Comparison of ENCODE assay signal across 8 mouse cellular contexts in the genomic region with DNA sequence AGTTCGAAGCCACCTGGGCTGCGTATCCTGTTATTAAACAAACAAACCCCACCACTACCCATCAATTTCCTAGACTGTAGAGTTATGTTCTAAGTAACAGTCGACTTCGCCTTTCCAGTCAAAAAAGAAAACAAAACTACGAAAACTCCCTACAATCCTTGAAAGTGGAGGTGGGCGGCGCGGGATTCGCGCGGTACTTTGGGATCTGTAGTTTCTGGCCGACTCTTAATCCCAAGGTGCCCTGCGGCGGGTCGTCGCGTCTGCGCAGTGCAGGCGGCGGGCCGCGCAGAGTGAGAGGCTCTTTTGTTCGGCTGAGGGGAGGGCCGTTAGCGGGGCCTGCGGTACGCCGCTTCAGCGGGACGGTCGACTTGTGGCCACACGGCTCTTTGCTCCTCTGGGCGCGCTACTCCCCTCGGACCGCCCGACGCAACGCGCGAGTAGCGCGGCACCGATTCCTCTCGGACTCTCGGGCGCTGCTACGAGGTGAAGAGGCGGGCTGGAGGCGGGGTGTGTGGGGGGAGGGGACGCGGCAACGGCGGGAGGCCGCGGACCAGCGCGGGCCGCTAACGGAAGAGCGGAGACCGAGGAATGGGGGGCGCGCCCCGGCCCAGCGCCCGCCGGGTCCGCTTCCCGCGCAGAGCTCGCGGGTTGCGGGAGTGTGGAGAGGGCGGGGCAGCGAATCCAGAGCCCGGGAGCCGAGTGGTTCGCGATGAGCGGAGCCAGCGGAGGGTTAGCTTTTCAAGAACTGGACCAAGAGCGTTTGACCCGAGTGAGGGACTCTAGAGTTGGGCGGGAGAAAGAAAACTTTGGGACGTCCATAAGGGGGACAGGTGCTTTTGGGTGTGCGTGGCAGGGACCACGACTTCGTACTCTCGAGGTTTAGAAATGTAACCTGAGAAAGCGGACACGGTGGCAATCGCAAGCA. TPM values are rescaled to one million over a fixed set of nuclear protein-coding genes. Genes with fewer than 3 reads are reported as not detected.
A peak's percentile ranks its signal among the peaks of the same experiment; 100 is the strongest.
DNase-seq lines count a peak whose midpoint lies in the region; ATAC-seq and TF ChIP-seq lines count a peak whose summit lies in the region.

Gene Cbx1 (plus strand): TSS at position 257 of the 925 bp plus-strand sequence.

- H3K27me3 ChIP-seq in MEL (ENCODE audit: control insufficient read depth in 1 of 2, insufficient read depth in 2 of 2, low read length in 2 of 2): no peaks in the 10 kb centered on the region
- no peaks in the 10 kb centered on the region for H3K27me3 ChIP-seq in cerebellum, adult 2 months (ENCODE audit: control insufficient read depth, insufficient read depth, low read length)
- no peaks in the 10 kb centered on the region for H3K27me3 ChIP-seq in lung, embryonic 16.5 days (ENCODE audit: control insufficient read depth, insufficient read depth, low read depth, low read length)

- TF ChIP-seq RAD21 in MEL (IDR thresholded peaks at IDR 0.05; ENCODE audit: low read depth, low read length): no peak

- peak; percentile 84 to 93 for ATAC-seq in hematopoietic stem cell, adult 5-6 weeks (replicated peaks in 1 of 2; ENCODE audit: insufficient read depth in 1 of 2, low FRiP score in 2 of 2, low TSS enrichment in 1 of 2, low read depth in 1 of 2, poor library complexity in 2 of 2, severe bottlenecking in 2 of 2)
- peak; percentile 99 for ATAC-seq in lung, embryonic 16.5 days (ENCODE audit: low read depth)

- peak within 1 kb of the TSS; percentile 79 for H3K27ac ChIP-seq in MEL (ENCODE audit: control insufficient read depth, low read depth, low read length)
- H3K27ac ChIP-seq in cerebellum, adult 2 months (ENCODE audit: insufficient read depth, low read length): peak within 1 kb of the TSS; percentile 65; the same call in 1 of the 2 replicates
- peak within 1 kb of the TSS; percentile 99 for H3K27ac ChIP-seq in lung, embryonic 16.5 days (ENCODE audit: low read length)

- H3K79me2 ChIP-seq in MEL (ENCODE audit: control insufficient read depth, insufficient read depth, low read length, poor library complexity): peaks cover 46% of the 10 kb centered on the region

- peaks cover 12 to 20% of the 10 kb centered on the region in 2 experiments; a peak in 3 of 4 replicates for H3K36me3 ChIP-seq in MEL (ENCODE audit: control insufficient read depth in 1 of 2, insufficient read depth in 2 of 2, low read length in 2 of 2)
- no peaks in the 10 kb centered on the region for H3K36me3 ChIP-seq in lung, embryonic 16.5 days (ENCODE audit: control insufficient read depth, insufficient read depth, low read length)

- DNase-seq in MEL (ENCODE audit: low read depth, low spot score): peak; percentile 96
- DNase-seq in cerebellum, adult 2 months: peak; percentile 89 to 90
- peak; percentile 92 for DNase-seq in forelimb bud, embryonic 11.5 days (ENCODE audit: low read depth, low spot score)
- peak; percentile 83 for DNase-seq in layer of hippocampus, adult 9-10 months (ENCODE audit: low spot score)
- DNase-seq in ovary, postnatal 10 days (ENCODE audit: low spot score): peak; percentile 80
- DNase-seq in thymus, postnatal 10 days (ENCODE audit: low spot score in 2 of 2): peak; percentile 85 to 86

- under 1% methylated on average over 91 of the region's 93 CpGs for WGBS in cerebellum, adult 2 months
- WGBS in lung, embryonic 16.5 days: under 1% methylated on average over 88 of the region's 93 CpGs

- no peak for TF ChIP-seq EP300 in MEL (IDR thresholded peaks at IDR 0.05; ENCODE audit: low read depth in 1 of 2, low read length in 2 of 2)

- H3K4me1 ChIP-seq in MEL (ENCODE audit: control insufficient read depth in 1 of 2, insufficient read depth in 2 of 2, low read length in 2 of 2): peaks cover 0 to 13% of the 10 kb centered on the region in 2 experiments
- peaks cover 2% of the 10 kb centered on the region; the same call in 1 of the 2 replicates for H3K4me1 ChIP-seq in cerebellum, adult 2 months (ENCODE audit: control insufficient read depth, insufficient read depth, low read length)
- H3K4me1 ChIP-seq in lung, embryonic 16.5 days (replicated peaks; ENCODE audit: control insufficient read depth, insufficient read depth, low read length): peaks cover 14% of the 10 kb centered on the region

- H3K4me2 ChIP-seq in lung, embryonic 16.5 days (ENCODE audit: low read depth, low read length): peak within 1 kb of the TSS; percentile 88

- TF ChIP-seq CTCF in MEL (IDR thresholded peaks at IDR 0.05 in 2 of 3, conservative IDR thresholded peaks at IDR 0.05 in 1 of 3; ENCODE audit: control insufficient read depth in 1 of 3, insufficient read depth in 1 of 3, low read depth in 2 of 3, low read length in 3 of 3, poor library complexity in 1 of 3, severe bottlenecking in 1 of 3): no peak
- no peak for TF ChIP-seq CTCF in cerebellum, adult 2 months (IDR thresholded peaks at IDR 0.05; ENCODE audit: borderline replicate concordance, insufficient read depth, low read depth, low read length)

- peak within 1 kb of the TSS; percentile 57 to 85 for H3K4me3 ChIP-seq in MEL (ENCODE audit: control insufficient read depth in 1 of 2, insufficient read depth in 1 of 2, low read depth in 2 of 2, low read length in 2 of 2)
- peak within 1 kb of the TSS; percentile 88 for H3K4me3 ChIP-seq in cerebellum, adult 2 months (replicated peaks; ENCODE audit: insufficient read depth, low read depth, low read length)
- peak within 1 kb of the TSS; percentile 90 for H3K4me3 ChIP-seq in lung, embryonic 16.5 days (ENCODE audit: low read length)

- H3K9ac ChIP-seq in MEL (ENCODE audit: control insufficient read depth, low read depth, low read length, poor library complexity, severe bottlenecking): peak within 1 kb of the TSS; percentile 89
- peak within 1 kb of the TSS; percentile 95 for H3K9ac ChIP-seq in lung, embryonic 16.5 days (ENCODE audit: low read length)

- peak; percentile 94 for TF ChIP-seq POLR2A in MEL (IDR thresholded peaks at IDR 0.05; ENCODE audit: control insufficient read depth in 1 of 2, insufficient read depth in 1 of 2, low read depth in 1 of 2, low read length in 2 of 2, poor library complexity in 1 of 2)
- peak; percentile 82 for TF ChIP-seq POLR2A in cerebellum, adult 2 months (IDR thresholded peaks at IDR 0.05; ENCODE audit: borderline replicate concordance, insufficient read depth, low read length)

- H3K9me3 ChIP-seq in MEL (replicated peaks; ENCODE audit: insufficient read depth, low read length): no peaks in the 10 kb centered on the region
- no peaks in the 10 kb centered on the region for H3K9me3 ChIP-seq in lung, embryonic 16.5 days (ENCODE audit: control insufficient read depth, low read length)

TF ChIP-seq in MEL, 35 proteins besides CTCF, POLR2A, EP300 and RAD21 (continues in another document):
- TF ChIP-seq SIN3A (IDR thresholded peaks at IDR 0.05; ENCODE audit: low read length) (peak; percentile 73), POLR2AphosphoS5 (IDR thresholded peaks at IDR 0.05; ENCODE audit: borderline replicate concordance, low read depth, low read length) (no peak), NELFE (IDR thresholded peaks at IDR 0.05; ENCODE audit: low read depth, low read length) (peak; percentile 98), CHD1 (IDR thresholded peaks at IDR 0.05; ENCODE audit: low read depth, low read length) (no peak), MEF2A (IDR thresholded peaks at IDR 0.05; ENCODE audit: extremely low read depth, insufficient replicate concordance, low read depth, low read length, poor library complexity, severe bottlenecking) (no peak), USF2 (IDR thresholded peaks at IDR 0.05; ENCODE audit: borderline replicate concordance in 1 of 2, insufficient read depth in 1 of 2, low read depth in 1 of 2, low read length in 2 of 2) (no peak), ZMIZ1 (IDR thresholded peaks at IDR 0.05; ENCODE audit: low read depth, low read length) (peak; percentile 88), TCF12 (IDR thresholded peaks at IDR 0.05; ENCODE audit: low read depth, low read length) (peak; percentile 60; the same call in 1 of the 2 replicates), HCFC1 (IDR thresholded peaks at IDR 0.05; ENCODE audit: low read depth, low read length) (peak; percentile 99), MAX (IDR thresholded peaks at IDR 0.05; ENCODE audit: low read length) (peak; percentile 77), ETS1 (IDR thresholded peaks at IDR 0.05; ENCODE audit: low read depth, low read length) (peak; percentile 52; the same call in 1 of the 2 replicates), RCOR1 (IDR thresholded peaks at IDR 0.05; ENCODE audit: low read depth, low read length) (peak; percentile 55), NRF1 (IDR thresholded peaks at IDR 0.05; ENCODE audit: insufficient read depth, low read depth, low read length, poor library complexity, severe bottlenecking) (peak; percentile 91), TBP (IDR thresholded peaks at IDR 0.05; ENCODE audit: low read depth, low read length) (peak; percentile 80), ZKSCAN1 (IDR thresholded peaks at IDR 0.05; ENCODE audit: low read depth, low read length) (no peak), ELF1 (IDR thresholded peaks at IDR 0.05; ENCODE audit: low read depth, low read length) (0 out of 2 replicates have a peak, but pooled peaks have one; percentile 44), ZC3H11A (IDR thresholded peaks at IDR 0.05; ENCODE audit: low read depth, low read length) (no peak), UBTF (IDR thresholded peaks at IDR 0.05; ENCODE audit: borderline replicate concordance, insufficient read depth, low read depth, low read length) (no peak; the same call in 1 of the 2 replicates), SMC3 (IDR thresholded peaks at IDR 0.05; ENCODE audit: low read depth, low read length) (no peak), KAT2A (conservative IDR thresholded peaks at IDR 0.05; ENCODE audit: low read depth, low read length) (peak; percentile 94), MXI1 (IDR thresholded peaks at IDR 0.05; ENCODE audit: low read depth, low read length) (peak; percentile 82), POLR2AphosphoS2 (IDR thresholded peaks at IDR 0.05; ENCODE audit: low read length) (peak; percentile 93), CHD2 (IDR thresholded peaks at IDR 0.05; ENCODE audit: low read length) (peak; percentile 65), MYC (IDR thresholded peaks at IDR 0.05; ENCODE audit: low read depth, low read length) (peak; percentile 73), E2F4 (IDR thresholded peaks at IDR 0.05; ENCODE audit: borderline replicate concordance, low read depth, low read length) (peak; percentile 81; the same call in 1 of the 2 replicates), MYB (IDR thresholded peaks at IDR 0.05; ENCODE audit: low read depth, low read length) (no peak), TAL1 (IDR thresholded peaks at IDR 0.05; ENCODE audit: low read length) (no peak)

RNA-seq across cellular contexts. Expression of gene Cbx1, which starts in this region (rescaled TPM):
- total RNA-seq in MEL (2012; rRNA removed): 132 and 135 TPM in 2 replicates
- polyA plus RNA-seq in MEL (2012; ENCODE audit: insufficient read depth in 1 of 2, insufficient read length in 2 of 2, low read depth in 1 of 2, low replicate concordance in 2 of 2, missing spikeins in 1 of 2): 100 to 1,000 TPM; 152 to 368 TPM
- polyA plus RNA-seq in cerebellum, adult 2 months (2012; rRNA removed): 37.9 and 40.7 TPM in 2 replicates
- total RNA-seq in hematopoietic stem cell, adult 5-6 weeks (2017): 102 and 160 TPM in 2 replicates
- polyA plus RNA-seq in lung, embryonic 16.5 days (2015; fragmentation: Nextera tagmentation; extraction: Ambion mirVana): 100 and 102 TPM in 2 replicates

Comparison
In these comparisons a context has a peak if more than half of its experiments do, and no peak if none do; other contexts are left out.
1. Peak in every context shown above with its lines: DNase-seq, ATAC-seq, H3K4me3 ChIP-seq and H3K27ac ChIP-seq.